Mouse (Mus musculus): ENCODE data around the gene Scyl2. TPM values are rescaled to one million over a fixed set of nuclear protein-coding genes. Genes with fewer than 3 reads are reported as not detected.

The Scyl2 gene
- 6.7 and 7.8 TPM in 2 replicates for polyA plus RNA-seq (2015; fragmentation: Nextera tagmentation; extraction: Ambion mirVana)

GRCm38 (mm10) chr10:89686139-89686808, at the start of gene Scyl2:
Gene Scyl2 (minus strand): TSS chr10:89686285.
- 4% methylated on average over 31 of the region's 31 CpGs for WGBS
- Histone ChIP-seq H3K4me2 (peak within 1 kb of the TSS; percentile 67), H3K27ac (replicated peaks) (peak within 1 kb of the TSS; percentile 83), H3K9ac (replicated peaks) (peak within 1 kb of the TSS; percentile 81), H3K36me3 (no peaks in the 10 kb centered on the region), H3K4me1 (peaks cover 23% of the 10 kb centered on the region), H3K9me3 (replicated peaks) (no peaks in the 10 kb centered on the region), H3K4me3 (replicated peaks) (peak within 1 kb of the TSS; percentile 69), H3K27me3 (replicated peaks) (no peaks in the 10 kb centered on the region)
- ATAC-seq (ENCODE audit: low FRiP score), result peak; percentile 98

GRCm38 (mm10) chr10:89732001-89732794, 46.1 kb upstream of the Scyl2 start, which contains the start of gene Actr6:
Gene Actr6 (minus strand): TSS chr10:89732295.
- Histone ChIP-seq H3K4me1 (peaks cover 17% of the 10 kb centered on the region), H3K27ac (replicated peaks) (peak within 1 kb of the TSS; percentile 85), H3K36me3 (peaks cover 5% of the 10 kb centered on the region; the same call in 1 of the 2 replicates), H3K27me3 (replicated peaks) (no peaks in the 10 kb centered on the region), H3K9ac (replicated peaks) (peak within 1 kb of the TSS; percentile 65), H3K9me3 (replicated peaks) (no peaks in the 10 kb centered on the region), H3K4me3 (replicated peaks) (peak within 1 kb of the TSS; percentile 75), H3K4me2 (peak within 1 kb of the TSS; percentile 70)
- ATAC-seq (ENCODE audit: low FRiP score), result peak; percentile 99
- WGBS, result 1% methylated on average over 49 of the region's 49 CpGs

- Histone ChIP-seq H3K27ac (replicated peaks) (peak overlapping the region; percentile 85), H3K36me3 (peaks cover 10% of the 10 kb centered on the region; the same call in 1 of the 2 replicates), H3K4me1 (peaks cover 17% of the 10 kb centered on the region), H3K27me3 (replicated peaks) (no peaks in the 10 kb centered on the region), H3K9me3 (replicated peaks) (no peaks in the 10 kb centered on the region), H3K4me3 (replicated peaks) (peak overlapping the region; percentile 75), H3K4me2 (peak overlapping the region; percentile 70), H3K9ac (replicated peaks) (peak overlapping the region; percentile 65)
- peak; percentile 32; the same call in 1 of the 2 replicates for ATAC-seq (ENCODE audit: low FRiP score)
- 13% methylated on average over 5 of the region's 5 CpGs for WGBS
Measured at GRCm38 (mm10) chr10:89731341-89731740, 45.3 kb upstream of the Scyl2 start.

- no peak overlapping the region for H3K27ac ChIP-seq (replicated peaks)
- H3K4me1 ChIP-seq, result peaks cover 17% of the 10 kb centered on the region
- H3K9me3 ChIP-seq (replicated peaks), result no peaks in the 10 kb centered on the region
- no peaks in the 10 kb centered on the region for H3K27me3 ChIP-seq (replicated peaks)
- 88% methylated on average over 6 of the region's 6 CpGs for WGBS
- no peak overlapping the region for H3K9ac ChIP-seq (replicated peaks)
- H3K36me3 ChIP-seq, result peaks cover 17% of the 10 kb centered on the region; the same call in 1 of the 2 replicates
- no peak overlapping the region for H3K4me3 ChIP-seq (replicated peaks)
- no peak for ATAC-seq (ENCODE audit: low FRiP score)
- peak overlapping the region; percentile 70; the same call in 1 of the 2 replicates for H3K4me2 ChIP-seq
Measured at GRCm38 (mm10) chr10:89730386-89730785, 44.3 kb upstream of the Scyl2 start.

- Histone ChIP-seq H3K9ac (replicated peaks) (no peak overlapping the region), H3K4me3 (replicated peaks) (no peak overlapping the region), H3K9me3 (replicated peaks) (no peaks in the 10 kb centered on the region), H3K36me3 (peaks cover 34% of the 10 kb centered on the region), H3K4me1 (no peaks in the 10 kb centered on the region), H3K27ac (replicated peaks) (no peak overlapping the region), H3K4me2 (no peak overlapping the region), H3K27me3 (replicated peaks) (no peaks in the 10 kb centered on the region)
- ATAC-seq (ENCODE audit: low FRiP score), result no peak
- 92% methylated on average over 14 of the region's 14 CpGs for WGBS
Measured at GRCm38 (mm10) chr10:89722247-89723195, 36.4 kb upstream of the Scyl2 start.

- Histone ChIP-seq H3K27ac (replicated peaks) (no peak overlapping the region), H3K4me2 (no peak overlapping the region), H3K27me3 (replicated peaks) (no peaks in the 10 kb centered on the region), H3K9me3 (replicated peaks) (no peaks in the 10 kb centered on the region), H3K4me1 (no peaks in the 10 kb centered on the region), H3K9ac (replicated peaks) (no peak overlapping the region), H3K36me3 (peaks cover 26% of the 10 kb centered on the region), H3K4me3 (replicated peaks) (no peak overlapping the region)
- WGBS, result 83% methylated on average over 3 of the region's 3 CpGs
- no peak for ATAC-seq (ENCODE audit: low FRiP score)
Measured at GRCm38 (mm10) chr10:89720796-89721195, 34.7 kb upstream of the Scyl2 start.

GRCm38 (mm10) chr10:89720252-89720651, 34.2 kb upstream of the Scyl2 start:
- Histone ChIP-seq H3K27ac (replicated peaks) (no peak overlapping the region), H3K4me2 (no peak overlapping the region), H3K4me3 (replicated peaks) (no peak overlapping the region), H3K36me3 (peaks cover 29% of the 10 kb centered on the region), H3K9ac (replicated peaks) (no peak overlapping the region), H3K4me1 (no peaks in the 10 kb centered on the region), H3K27me3 (replicated peaks) (no peaks in the 10 kb centered on the region), H3K9me3 (replicated peaks) (no peaks in the 10 kb centered on the region)
- ATAC-seq (ENCODE audit: low FRiP score), result no peak

GRCm38 (mm10) chr10:89714910-89715309, 28.8 kb upstream of the Scyl2 start:
- H3K36me3 ChIP-seq, result peaks cover 44% of the 10 kb centered on the region
- 93% methylated on average over 10 of the region's 10 CpGs for whole genome bisulfite sequencing
- ATAC-seq (ENCODE audit: low FRiP score), result no peak

GRCm38 (mm10) chr10:89708720-89709119, 22.6 kb upstream of the Scyl2 start:
- WGBS, result 37% methylated on average over 10 of the region's 10 CpGs
- ATAC-seq (ENCODE audit: low FRiP score), result no peak
- H3K4me3 ChIP-seq (replicated peaks), result no peak overlapping the region
- no peaks in the 10 kb centered on the region for H3K27me3 ChIP-seq (replicated peaks)
- no peak overlapping the region for H3K9ac ChIP-seq (replicated peaks)
- peaks cover 22% of the 10 kb centered on the region for H3K36me3 ChIP-seq
- no peaks in the 10 kb centered on the region for H3K4me1 ChIP-seq
- H3K27ac ChIP-seq (replicated peaks), result no peak overlapping the region
- H3K4me2 ChIP-seq, result no peak overlapping the region
- H3K9me3 ChIP-seq (replicated peaks), result no peaks in the 10 kb centered on the region

More at GRCm38 (mm10) chr10:89714910-89715309, 28.8 kb upstream of the Scyl2 start:
- no peak overlapping the region for H3K9ac ChIP-seq (replicated peaks)
- H3K27me3 ChIP-seq (replicated peaks), result no peaks in the 10 kb centered on the region
- no peak overlapping the region for H3K27ac ChIP-seq (replicated peaks)
- H3K9me3 ChIP-seq (replicated peaks), result no peaks in the 10 kb centered on the region
- no peak overlapping the region for H3K4me2 ChIP-seq
- H3K4me1 ChIP-seq, result no peaks in the 10 kb centered on the region
- H3K4me3 ChIP-seq (replicated peaks), result no peak overlapping the region

- Histone ChIP-seq H3K9ac (replicated peaks) (no peak overlapping the region), H3K36me3 (peaks cover 11% of the 10 kb centered on the region), H3K9me3 (replicated peaks) (no peaks in the 10 kb centered on the region), H3K27me3 (replicated peaks) (no peaks in the 10 kb centered on the region), H3K4me3 (replicated peaks) (no peak overlapping the region), H3K4me2 (no peak overlapping the region), H3K27ac (replicated peaks) (no peak overlapping the region), H3K4me1 (no peaks in the 10 kb centered on the region)
- WGBS, result 79% methylated on average over 3 of the region's 3 CpGs
- no peak for ATAC-seq (ENCODE audit: low FRiP score)
Measured at GRCm38 (mm10) chr10:89707397-89707796, 21.3 kb upstream of the Scyl2 start.

- H3K36me3 ChIP-seq, result no peaks in the 10 kb centered on the region
- no peaks in the 10 kb centered on the region for H3K4me1 ChIP-seq
- 61% methylated on average over 5 of the region's 5 CpGs for WGBS
- no peaks in the 10 kb centered on the region for H3K27me3 ChIP-seq (replicated peaks)
- H3K9me3 ChIP-seq (replicated peaks), result no peaks in the 10 kb centered on the region
- no peak overlapping the region for H3K4me3 ChIP-seq (replicated peaks)
- no peak overlapping the region for H3K9ac ChIP-seq (replicated peaks)
- no peak overlapping the region for H3K27ac ChIP-seq (replicated peaks)
- H3K4me2 ChIP-seq, result no peak overlapping the region
- no peak for ATAC-seq (ENCODE audit: low FRiP score)
Measured at GRCm38 (mm10) chr10:89703042-89703441, 17.0 kb upstream of the Scyl2 start.

Measured in neural tube, embryonic 15.5 days (tissue).